Mouse (Mus musculus): Measurements from ENCODE around the gene Mnd1.

The Mnd1 gene

GRCm38 (mm10) chr3:84155558-84156006, at the start of gene Mnd1:
Mnd1 (minus strand) TSS chr3:84155786.
- DNase-seq (ENCODE audit: low read depth, low spot score): peak; percentile 95

GRCm38 (mm10) chr3:84204640-84205039, 49.1 kb upstream of the Mnd1 start:
- no peak for DNase-seq (ENCODE audit: low read depth, low spot score)

- DNase-seq (ENCODE audit: low read depth, low spot score): no peak
Measured at GRCm38 (mm10) chr3:84200559-84201420, 45.2 kb upstream of the Mnd1 start.

GRCm38 (mm10) chr3:84199516-84199915, 43.9 kb upstream of the Mnd1 start:
- no peak for DNase-seq (ENCODE audit: low read depth, low spot score)

GRCm38 (mm10) chr3:84198229-84198628, 42.6 kb upstream of the Mnd1 start:
- no peak for DNase-seq (ENCODE audit: low read depth, low spot score)

- no peak for DNase-seq (ENCODE audit: low read depth, low spot score)
Measured at GRCm38 (mm10) chr3:84193881-84194280, 38.3 kb upstream of the Mnd1 start.

- no peak for DNase-seq (ENCODE audit: low read depth, low spot score)
Measured at GRCm38 (mm10) chr3:84191141-84191881, 35.7 kb upstream of the Mnd1 start.

- DNase-seq (ENCODE audit: low read depth, low spot score): peak; percentile 25
Measured at GRCm38 (mm10) chr3:84190513-84191061, 35.0 kb upstream of the Mnd1 start.

GRCm38 (mm10) chr3:84189629-84190173, 34.1 kb upstream of the Mnd1 start:
- no peak for DNase-seq (ENCODE audit: low read depth, low spot score)

GRCm38 (mm10) chr3:84181717-84182116, 26.1 kb upstream of the Mnd1 start:
- no peak for DNase-seq (ENCODE audit: low read depth, low spot score)

- DNase-seq (ENCODE audit: low read depth, low spot score): no peak
Measured at GRCm38 (mm10) chr3:84181102-84181501, 25.5 kb upstream of the Mnd1 start.

GRCm38 (mm10) chr3:84180304-84180703, 24.7 kb upstream of the Mnd1 start:
- no peak for DNase-seq (ENCODE audit: low read depth, low spot score)

- no peak for DNase-seq (ENCODE audit: low read depth, low spot score)
Measured at GRCm38 (mm10) chr3:84177834-84178233, 22.2 kb upstream of the Mnd1 start.

GRCm38 (mm10) chr3:84175337-84176315, 20.0 kb upstream of the Mnd1 start:
- DNase-seq (ENCODE audit: low read depth, low spot score): peak; percentile 81

- no peak for DNase-seq (ENCODE audit: low read depth, low spot score)
Measured at GRCm38 (mm10) chr3:84173581-84174154, 18.1 kb upstream of the Mnd1 start, which contains the start of gene Gm6525. Gm6525 (plus strand) TSS chr3:84174104.

- DNase-seq (ENCODE audit: low read depth, low spot score): no peak
Measured at GRCm38 (mm10) chr3:84172406-84172805, 16.8 kb upstream of the Mnd1 start.

GRCm38 (mm10) chr3:84169393-84170005, 13.9 kb upstream of the Mnd1 start:
- peak; percentile 20 for DNase-seq (ENCODE audit: low read depth, low spot score)

GRCm38 (mm10) chr3:84168943-84169342, 13.4 kb upstream of the Mnd1 start:
- DNase-seq (ENCODE audit: low read depth, low spot score): no peak

- DNase-seq (ENCODE audit: low read depth, low spot score): no peak
Measured at GRCm38 (mm10) chr3:84166073-84166472, 10.5 kb upstream of the Mnd1 start.

GRCm38 (mm10) chr3:84165391-84165790, 9.8 kb upstream of the Mnd1 start:
- no peak for DNase-seq (ENCODE audit: low read depth, low spot score)
